Mouse (Mus musculus) embryonic fibroblast, embryonic 13.5 days (primary cell): ENCODE data around the gene Prdx5.

ENCODE experiments used
- CTCF ChIP-seq: IDR thresholded peaks from 2 replicates; pipeline ENCODE4 v1.5.1; 2011; ENCODE audit warnings: mild to moderate bottlenecking, control low read depth, low read length, moderate library complexity, borderline replicate concordance; ENCODE audit not compliant: insufficient read depth
- POLR2A ChIP-seq: IDR thresholded peaks from 2 replicates; pipeline ENCODE4 v1.6.1; 2011; ENCODE audit warnings: low read depth, mild to moderate bottlenecking, control low read depth, low read length, moderate library complexity

DNA sequence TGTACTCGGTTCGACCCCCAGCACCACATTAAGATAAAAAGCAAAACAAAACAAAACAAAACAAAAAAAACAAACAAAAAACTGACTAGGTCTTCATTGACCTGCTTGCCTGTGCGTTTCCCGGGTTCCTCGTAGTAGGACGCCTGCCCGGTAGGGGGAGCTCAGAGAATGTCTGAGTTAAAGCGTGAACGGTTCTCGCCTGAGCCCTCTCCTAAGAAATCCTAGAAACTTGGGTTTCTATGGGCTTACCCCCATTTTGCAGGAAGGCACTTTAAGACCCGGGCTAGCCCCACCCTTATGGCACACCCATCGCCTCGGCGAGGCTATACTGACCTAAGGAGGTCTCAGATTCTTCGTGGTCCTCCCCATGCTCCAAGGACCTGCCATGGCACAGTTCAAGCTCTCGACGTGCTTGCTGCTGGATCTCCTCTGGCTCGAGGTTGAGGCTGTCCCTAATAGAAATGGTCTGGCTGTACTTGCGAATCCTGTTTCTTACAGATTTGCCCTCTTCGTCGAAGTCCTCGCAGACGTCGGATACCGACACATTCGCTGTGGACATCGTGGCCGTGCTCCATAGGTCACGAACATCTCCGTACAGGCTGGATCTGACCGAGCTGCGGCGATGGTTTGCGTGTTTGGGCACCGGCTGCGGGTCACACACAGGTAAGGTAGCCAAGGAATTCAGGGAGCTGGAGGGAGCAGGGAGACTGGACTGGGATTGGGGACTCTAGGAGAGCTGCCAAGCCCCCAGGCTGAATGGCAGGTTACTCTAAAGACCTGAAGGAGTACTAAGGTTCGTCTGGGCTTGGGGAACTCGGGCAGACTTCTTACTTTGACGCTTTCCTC lies 14.8 kb upstream of the Prdx5 start:
- TF ChIP-seq CTCF (peak; percentile 62; the same call in 1 of the 2 replicates), POLR2A (no peak)
